Mouse (Mus musculus): ENCODE measurements at regions not wholly inside any gene's neighbourhood (a gene's known extent, or its start where the extent isn't known, plus 50 kb on each side); places are given as distances from the start of the nearest gene placed in this dataset.

DNA sequence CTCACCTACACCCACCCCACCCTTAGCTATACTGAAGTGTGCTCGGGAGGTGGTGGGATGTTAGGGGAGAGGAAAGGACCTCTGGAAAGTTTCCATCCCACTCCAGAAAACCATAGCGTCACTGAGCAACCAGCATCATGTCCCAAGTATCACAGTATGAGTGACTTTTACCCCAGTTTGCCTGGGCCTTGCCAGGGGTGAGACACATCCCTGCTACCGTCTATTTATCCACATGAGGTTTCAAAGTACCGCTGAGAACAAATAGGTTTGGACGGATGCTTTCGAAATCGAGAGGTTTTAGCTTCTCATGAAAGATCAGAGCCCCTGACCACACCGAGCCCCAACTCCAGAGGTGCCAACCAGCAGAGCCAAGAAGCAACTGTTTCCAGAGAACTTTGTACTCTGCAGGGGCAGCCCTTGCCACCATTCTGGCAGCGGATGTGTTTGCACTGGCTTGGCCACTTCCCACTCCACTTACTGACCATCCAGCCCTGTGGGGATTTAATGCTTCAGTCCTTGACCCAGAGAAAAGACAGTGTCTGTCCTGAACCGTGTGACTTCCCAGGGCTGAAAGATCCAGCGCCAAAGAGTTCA, 107.3 kb upstream of the Nectin1 start:
- Histone ChIP-seq H3K4me1 (ENCODE audit: control insufficient read depth, insufficient read depth, low read length) (no peaks in the 10 kb centered on the region), H3K4me3 (replicated peaks; ENCODE audit: insufficient read depth, low read depth, low read length) (no peak overlapping the region), H3K27me3 (ENCODE audit: control insufficient read depth, insufficient read depth, low read length) (no peaks in the 10 kb centered on the region), H3K27ac (ENCODE audit: insufficient read depth, low read length) (no peak overlapping the region)
- TF ChIP-seq POLR2A (IDR thresholded peaks at IDR 0.05; ENCODE audit: borderline replicate concordance, insufficient read depth, low read length) (no peak), CTCF (IDR thresholded peaks at IDR 0.05; ENCODE audit: borderline replicate concordance, insufficient read depth, low read depth, low read length) (no peak)
- DNase-seq, result no peak
- 67% methylated on average over 11 of the region's 11 CpGs for WGBS

DNA sequence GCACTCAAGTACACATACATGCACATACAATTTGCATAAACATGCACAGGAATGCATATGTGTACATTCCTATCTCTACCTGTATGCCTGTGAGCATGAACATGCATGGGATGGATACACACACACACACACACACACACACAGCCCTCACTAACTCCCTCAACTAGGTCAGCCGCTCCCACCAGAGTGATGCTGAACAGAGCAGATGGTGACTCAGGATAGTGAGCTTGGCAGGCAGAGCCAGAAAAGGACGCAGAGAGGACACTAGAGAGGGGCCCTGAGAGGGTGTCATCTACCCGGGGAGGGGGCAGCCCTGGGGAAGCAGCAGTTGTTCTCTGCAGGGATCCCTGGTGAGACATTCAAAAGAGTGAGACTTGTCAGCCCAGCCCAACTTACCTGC, 85.6 kb upstream of the Nectin1 start:
- TF ChIP-seq POLR2A (IDR thresholded peaks at IDR 0.05; ENCODE audit: borderline replicate concordance, insufficient read depth, low read length) (no peak), CTCF (IDR thresholded peaks at IDR 0.05; ENCODE audit: borderline replicate concordance, insufficient read depth, low read depth, low read length) (no peak)
- Histone ChIP-seq H3K4me1 (ENCODE audit: control insufficient read depth, insufficient read depth, low read length) (peaks cover 9% of the 10 kb centered on the region; the same call in 1 of the 2 replicates), H3K27me3 (ENCODE audit: control insufficient read depth, insufficient read depth, low read length) (no peaks in the 10 kb centered on the region), H3K4me3 (replicated peaks; ENCODE audit: insufficient read depth, low read depth, low read length) (no peak overlapping the region), H3K27ac (ENCODE audit: insufficient read depth, low read length) (no peak overlapping the region)
- 18% methylated on average over 3 of the region's 3 CpGs for WGBS
- peak in 1 of 2 experiments; percentile 18 for DNase-seq

DNA sequence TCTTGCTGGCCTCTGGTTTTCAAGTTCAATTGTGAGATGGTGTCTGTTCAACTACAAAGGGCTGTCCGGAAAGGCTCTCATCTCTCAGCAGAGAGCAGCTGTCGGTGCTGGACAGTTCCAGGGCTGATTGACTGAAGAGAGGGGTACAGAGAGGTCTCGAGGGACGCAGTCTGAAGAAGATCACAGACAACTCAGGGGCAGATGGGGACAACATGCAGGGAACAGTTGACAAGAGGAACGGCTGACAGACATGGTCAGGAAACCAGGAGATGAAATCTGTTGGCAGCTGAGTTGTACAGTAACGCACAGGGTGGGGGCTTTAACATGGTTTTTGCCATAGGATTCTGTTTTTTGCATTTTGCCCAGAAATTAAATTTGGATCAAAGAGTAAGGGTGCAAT, 84.5 kb upstream of the Nectin1 start:
- no peak overlapping the region for H3K27ac ChIP-seq (ENCODE audit: insufficient read depth, low read length)
- H3K4me1 ChIP-seq (ENCODE audit: control insufficient read depth, insufficient read depth, low read length), result peaks cover 9% of the 10 kb centered on the region; the same call in 1 of the 2 replicates
- H3K4me3 ChIP-seq (replicated peaks; ENCODE audit: insufficient read depth, low read depth, low read length), result no peak overlapping the region
- 65% methylated on average over 6 of the region's 6 CpGs for WGBS
- TF ChIP-seq CTCF (IDR thresholded peaks at IDR 0.05; ENCODE audit: borderline replicate concordance, insufficient read depth, low read depth, low read length) (no peak), POLR2A (IDR thresholded peaks at IDR 0.05; ENCODE audit: borderline replicate concordance, insufficient read depth, low read length) (no peak)
- H3K27me3 ChIP-seq (ENCODE audit: control insufficient read depth, insufficient read depth, low read length), result no peaks in the 10 kb centered on the region
- DNase-seq, result no peak

DNA sequence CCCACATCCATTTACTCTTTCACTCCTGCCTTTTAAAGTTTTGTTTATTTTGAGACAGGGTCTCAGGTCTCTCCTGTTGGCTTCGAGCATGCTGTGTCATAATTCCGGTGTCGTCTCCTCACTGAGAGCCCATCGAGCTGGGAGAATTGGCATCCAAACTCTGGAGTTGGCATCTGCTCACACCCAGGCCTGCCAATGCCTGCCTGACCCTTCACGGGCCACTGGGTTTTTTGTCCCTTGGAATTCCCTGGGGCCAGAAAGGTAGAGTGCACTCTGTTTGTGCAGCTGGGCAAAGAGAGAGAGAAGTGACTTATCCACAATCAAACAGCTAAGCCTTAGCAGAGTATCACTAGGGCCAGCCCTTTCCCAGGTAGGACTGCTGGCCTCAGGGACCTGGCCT, 83.6 kb upstream of the Nectin1 start:
- H3K27me3 ChIP-seq (ENCODE audit: control insufficient read depth, insufficient read depth, low read length), result no peaks in the 10 kb centered on the region
- peak; percentile 47 to 65 for DNase-seq
- WGBS, result 20% methylated on average over 5 of the region's 5 CpGs
- H3K4me1 ChIP-seq (ENCODE audit: control insufficient read depth, insufficient read depth, low read length), result peaks cover 9% of the 10 kb centered on the region; the same call in 1 of the 2 replicates
- TF ChIP-seq CTCF (IDR thresholded peaks at IDR 0.05; ENCODE audit: borderline replicate concordance, insufficient read depth, low read depth, low read length), result no peak
- H3K27ac ChIP-seq (ENCODE audit: insufficient read depth, low read length), result no peak overlapping the region
- H3K4me3 ChIP-seq (replicated peaks; ENCODE audit: insufficient read depth, low read depth, low read length), result no peak overlapping the region

DNA sequence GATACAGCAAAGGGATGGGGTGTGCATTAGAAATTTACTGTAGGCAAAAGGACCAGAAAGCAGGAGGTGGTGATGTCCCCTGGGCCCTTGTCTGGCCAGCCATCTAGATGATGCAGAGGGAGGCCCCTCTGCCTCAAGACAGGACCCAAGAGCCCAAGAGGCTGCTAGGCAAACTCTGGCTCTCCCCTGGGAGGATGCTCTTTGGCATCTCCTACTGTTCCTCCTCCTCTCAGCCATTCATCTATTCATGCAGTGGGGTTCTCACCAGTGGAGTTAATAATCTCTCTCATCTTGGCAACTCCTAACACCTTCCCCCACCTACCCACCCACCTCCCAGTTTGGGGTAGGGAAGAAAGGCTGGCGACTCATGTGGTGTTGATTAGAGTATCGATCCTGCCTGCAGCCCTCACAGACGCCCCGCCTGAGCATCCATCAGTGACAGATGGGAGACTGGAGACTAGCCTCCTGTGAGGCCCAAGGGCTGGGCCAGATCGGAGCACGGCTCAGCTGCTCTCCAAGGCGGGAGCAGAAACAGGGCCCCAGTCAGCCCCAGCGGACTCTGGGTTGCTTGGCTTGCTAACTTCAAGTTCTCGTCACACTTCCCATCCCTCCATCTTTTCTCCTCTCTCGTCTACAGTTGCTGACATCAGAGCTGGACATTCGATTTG, 82.8 kb upstream of the Nectin1 start:
- TF ChIP-seq CTCF (IDR thresholded peaks at IDR 0.05; ENCODE audit: borderline replicate concordance, insufficient read depth, low read depth, low read length) (no peak), POLR2A (IDR thresholded peaks at IDR 0.05; ENCODE audit: borderline replicate concordance, insufficient read depth, low read length) (no peak)
- WGBS, result 33% methylated on average over 11 of the region's 11 CpGs
- no peak overlapping the region for H3K4me3 ChIP-seq (replicated peaks; ENCODE audit: insufficient read depth, low read depth, low read length)
- H3K4me1 ChIP-seq (ENCODE audit: control insufficient read depth, insufficient read depth, low read length), result peaks cover 9% of the 10 kb centered on the region; the same call in 1 of the 2 replicates
- DNase-seq, result peak in 1 of 2 experiments; percentile 13
- H3K27me3 ChIP-seq (ENCODE audit: control insufficient read depth, insufficient read depth, low read length), result no peaks in the 10 kb centered on the region
- peak overlapping the region; percentile 38; the same call in 1 of the 2 replicates for H3K27ac ChIP-seq (ENCODE audit: insufficient read depth, low read length)

DNA sequence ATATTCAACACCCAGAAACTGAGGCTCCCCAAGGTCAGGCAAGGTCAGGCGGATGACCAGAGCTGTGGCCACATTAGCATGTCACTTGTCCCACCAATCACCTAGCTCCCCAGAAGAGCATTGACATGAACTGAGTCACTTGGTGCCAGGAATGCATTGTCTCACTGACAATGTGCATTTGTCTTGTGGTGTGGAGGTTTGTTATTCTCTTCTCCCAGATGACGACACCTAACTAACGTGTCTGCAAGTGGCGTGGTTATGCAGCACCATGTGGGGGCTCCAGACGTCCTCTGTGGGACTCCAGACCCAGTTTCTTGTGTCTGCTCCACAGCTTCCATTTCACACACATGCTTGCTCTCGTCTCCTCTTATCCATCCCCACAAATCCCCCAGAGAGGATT, 82.1 kb upstream of the Nectin1 start:
- TF ChIP-seq CTCF (IDR thresholded peaks at IDR 0.05; ENCODE audit: borderline replicate concordance, insufficient read depth, low read depth, low read length) (no peak), POLR2A (IDR thresholded peaks at IDR 0.05; ENCODE audit: borderline replicate concordance, insufficient read depth, low read length) (no peak)
- Histone ChIP-seq H3K27ac (ENCODE audit: insufficient read depth, low read length) (0 out of 2 replicates have a peak overlapping the region, but pooled peaks have one; percentile 38), H3K4me1 (ENCODE audit: control insufficient read depth, insufficient read depth, low read length) (peaks cover 9% of the 10 kb centered on the region; the same call in 1 of the 2 replicates), H3K4me3 (replicated peaks; ENCODE audit: insufficient read depth, low read depth, low read length) (no peak overlapping the region), H3K27me3 (ENCODE audit: control insufficient read depth, insufficient read depth, low read length) (no peaks in the 10 kb centered on the region)
- DNase-seq, result peak in 1 of 2 experiments; percentile 14
- 62% methylated on average over 6 of the region's 6 CpGs for WGBS

DNA sequence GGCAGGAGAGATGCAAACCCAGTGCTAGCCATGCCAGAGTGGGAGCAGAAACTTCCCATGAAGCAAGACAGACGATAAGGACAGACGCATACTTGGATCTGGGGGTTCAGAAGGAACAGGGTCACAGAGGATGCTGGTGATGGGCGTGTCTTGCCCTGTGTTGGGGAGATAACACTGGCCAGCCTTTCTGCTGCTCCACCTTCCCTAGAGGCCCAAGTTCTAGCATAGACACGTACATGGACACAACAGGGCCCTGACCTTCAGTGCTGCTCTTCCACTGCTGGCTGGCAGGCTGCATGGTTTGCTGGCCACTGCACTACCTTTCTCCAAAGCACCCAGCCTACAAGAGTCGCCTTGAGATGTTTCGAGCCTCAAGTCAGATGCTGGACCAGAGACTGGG, 76.4 kb upstream of the Nectin1 start:
- Histone ChIP-seq H3K4me3 (replicated peaks; ENCODE audit: insufficient read depth, low read depth, low read length) (no peak overlapping the region), H3K4me1 (ENCODE audit: control insufficient read depth, insufficient read depth, low read length) (no peaks in the 10 kb centered on the region), H3K27ac (ENCODE audit: insufficient read depth, low read length) (no peak overlapping the region), H3K27me3 (ENCODE audit: control insufficient read depth, insufficient read depth, low read length) (no peaks in the 10 kb centered on the region)
- TF ChIP-seq CTCF (IDR thresholded peaks at IDR 0.05; ENCODE audit: borderline replicate concordance, insufficient read depth, low read depth, low read length), result no peak
- TF ChIP-seq POLR2A (IDR thresholded peaks at IDR 0.05; ENCODE audit: borderline replicate concordance, insufficient read depth, low read length), result no peak
- WGBS, result 92% methylated on average over 6 of the region's 6 CpGs
- DNase-seq, result no peak

DNA sequence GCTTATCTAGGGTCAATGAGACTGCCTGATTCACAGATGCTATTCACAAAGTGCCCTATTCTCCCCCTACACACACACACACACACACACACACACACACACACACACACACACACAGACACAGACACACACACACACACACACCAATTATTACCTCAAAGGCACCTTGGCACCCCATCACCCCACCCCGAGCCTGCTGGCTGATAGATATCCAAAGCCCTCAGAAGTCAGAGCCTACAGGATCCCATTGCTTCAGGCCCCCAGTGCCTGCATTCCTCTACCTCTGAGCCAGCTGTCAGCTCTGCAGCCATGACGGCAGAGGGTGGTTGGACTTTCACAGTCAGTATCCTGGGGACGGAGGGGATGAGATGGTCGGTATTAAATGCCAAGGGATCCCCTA, 75.8 kb upstream of the Nectin1 start:
- Histone ChIP-seq H3K4me3 (replicated peaks; ENCODE audit: insufficient read depth, low read depth, low read length) (no peak overlapping the region), H3K27me3 (ENCODE audit: control insufficient read depth, insufficient read depth, low read length) (no peaks in the 10 kb centered on the region), H3K27ac (ENCODE audit: insufficient read depth, low read length) (no peak overlapping the region), H3K4me1 (ENCODE audit: control insufficient read depth, insufficient read depth, low read length) (no peaks in the 10 kb centered on the region)
- TF ChIP-seq CTCF (IDR thresholded peaks at IDR 0.05; ENCODE audit: borderline replicate concordance, insufficient read depth, low read depth, low read length) (no peak), POLR2A (IDR thresholded peaks at IDR 0.05; ENCODE audit: borderline replicate concordance, insufficient read depth, low read length) (no peak)
- no peak for DNase-seq
- WGBS, result 65% methylated on average over 4 of the region's 4 CpGs

All from cerebellum, adult 2 months (tissue).